Mouse (Mus musculus) myocyte (in vitro differentiated cells): ENCODE data around the gene Dennd1c.

Experiments
- CEBPB ChIP-seq: IDR thresholded peaks from 2 replicates; pipeline ENCODE4 v1.6.1; 2011; ENCODE audit warnings: mild to moderate bottlenecking, moderate library complexity; ENCODE audit not compliant: poor library complexity, insufficient read depth, severe bottlenecking
- E2F4 ChIP-seq: IDR thresholded peaks from one replicate; pipeline ENCODE4 v1.6.1; 2011; ENCODE audit warnings: mild to moderate bottlenecking, control low read depth, moderate library complexity; ENCODE audit not compliant: insufficient read depth
- MAX ChIP-seq: IDR thresholded peaks from one replicate; pipeline ENCODE4 v1.6.1; 2011; ENCODE audit warnings: low read depth, mild to moderate bottlenecking, control low read depth
- MYOD1 ChIP-seq, 3 experiments: IDR thresholded peaks; one replicate each; pipeline ENCODE4 v1.6.1; 2011; ENCODE audit warnings: control low read depth in 2 of 3, low read depth in 2 of 3, mild to moderate bottlenecking in 2 of 3, moderate library complexity in 1 of 3; ENCODE audit not compliant: insufficient read length in 2 of 3, control insufficient read depth in 1 of 3
- MYOG ChIP-seq, 3 experiments: IDR thresholded peaks; one replicate each; pipeline ENCODE4 v1.6.1; 2011; ENCODE audit warnings: control low read depth in 2 of 3, low read depth in 2 of 3, mild to moderate bottlenecking in 2 of 3; ENCODE audit not compliant: insufficient read length in 2 of 3, control insufficient read depth in 1 of 3, insufficient read depth in 1 of 3
- POLR2A ChIP-seq: IDR thresholded peaks from one replicate; pipeline ENCODE4 v1.6.1; 2011; ENCODE audit warnings: low read depth, mild to moderate bottlenecking, control low read depth, moderate library complexity; ENCODE audit not compliant: insufficient read length
- POLR2AphosphoS2 ChIP-seq: IDR thresholded peaks from one replicate; pipeline ENCODE4 v1.6.1; 2011; ENCODE audit warnings: low read depth, control low read depth; ENCODE audit not compliant: insufficient read length
- SRF ChIP-seq: IDR thresholded peaks from one replicate; pipeline ENCODE4 v1.6.1; 2011; ENCODE audit warnings: low read depth; ENCODE audit not compliant: control insufficient read depth, insufficient read length
- TCF12 ChIP-seq: IDR thresholded peaks from one replicate; pipeline ENCODE4 v1.6.1; 2011; ENCODE audit warnings: mild to moderate bottlenecking, control low read depth; ENCODE audit not compliant: poor library complexity, insufficient read depth, severe bottlenecking
- TCF3 ChIP-seq: IDR thresholded peaks from one replicate; pipeline ENCODE4 v1.6.1; 2011; ENCODE audit warnings: low read depth, control low read depth; ENCODE audit not compliant: insufficient read length
- USF1 ChIP-seq: IDR thresholded peaks from one replicate; pipeline ENCODE4 v1.6.1; 2011; ENCODE audit warnings: low read depth, mild to moderate bottlenecking, control low read depth, moderate library complexity

DNA sequence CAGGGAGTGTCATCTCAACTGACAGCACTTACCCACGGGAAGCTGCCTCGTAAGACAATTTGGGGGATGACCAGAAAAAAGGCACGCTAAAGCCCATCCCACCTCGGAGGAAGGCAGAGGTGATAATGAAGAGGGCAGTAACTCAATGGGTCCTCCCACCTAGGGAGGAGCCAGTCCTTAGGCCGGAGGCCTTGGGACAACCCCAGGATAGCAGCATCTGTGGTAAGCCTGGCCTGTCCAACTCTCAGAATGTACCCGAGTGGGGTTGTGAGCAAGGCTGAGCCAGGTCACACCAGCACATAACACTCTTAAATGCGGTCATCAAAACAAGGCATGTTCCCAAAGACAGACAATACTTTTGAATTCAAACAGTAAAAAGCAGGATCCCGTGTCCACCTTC, 48.6 kb downstream of the Dennd1c start:
- no peak for TF ChIP-seq MAX
- no peak for TF ChIP-seq POLR2AphosphoS2
- no peak for TF ChIP-seq USF1
- TF ChIP-seq POLR2A = peak; percentile 14
- TF ChIP-seq MYOD1 (IDR thresholded peaks at IDR 0.05; ENCODE audit: control insufficient read depth in 1 of 3, insufficient read length in 2 of 3, low read depth in 2 of 3) = no peak
- no peak for TF ChIP-seq TCF12
- no peak for TF ChIP-seq MYOG (IDR thresholded peaks at IDR 0.05; ENCODE audit: control insufficient read depth in 1 of 3, insufficient read depth in 1 of 3, insufficient read length in 2 of 3, low read depth in 2 of 3)
- no peak for TF ChIP-seq CEBPB
- TF ChIP-seq E2F4 = no peak
- no peak for TF ChIP-seq SRF
- TF ChIP-seq TCF3 = no peak
